Mouse (Mus musculus): ENCODE measurements around the gene Doc2a. TPM values are rescaled to one million over a fixed set of nuclear protein-coding genes. Genes with fewer than 3 reads are reported as not detected.

Doc2a gene
- polyA plus RNA-seq, 1 experiment from 2014 or later = 1.5 TPM

DNA sequence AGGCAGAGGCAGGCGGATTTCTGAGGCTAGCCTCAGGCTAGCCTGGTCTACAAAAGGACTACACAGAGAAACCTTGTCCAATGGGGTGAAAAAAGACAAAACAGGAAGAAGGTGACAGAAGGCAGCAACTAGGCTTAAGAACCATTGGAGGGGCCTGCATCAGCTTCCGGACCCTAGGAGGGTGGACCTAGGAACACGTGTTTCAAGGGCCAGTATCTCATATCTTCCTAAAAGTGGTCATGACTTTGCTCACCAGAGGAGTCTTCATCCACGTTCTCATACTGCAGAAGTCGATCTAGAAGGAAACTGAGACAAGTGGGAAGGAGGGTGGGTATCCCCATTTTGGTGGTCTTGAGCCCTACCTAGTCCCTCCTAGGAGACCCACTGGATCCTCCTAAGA, 13.8 kb downstream of the Doc2a start:
- no peak for ATAC-seq (ENCODE audit: low FRiP score, low read depth)
- no peaks in the 10 kb centered on the region for H3K9me3 ChIP-seq
- H3K4me1 ChIP-seq = peaks cover 29% of the 10 kb centered on the region
- H3K36me3 ChIP-seq = peaks cover 62% of the 10 kb centered on the region
- H3K27me3 ChIP-seq = no peaks in the 10 kb centered on the region
- H3K9ac ChIP-seq = peak overlapping the region; percentile 82
- WGBS = 71% methylated on average over 5 of the region's 5 CpGs
- peak overlapping the region; percentile 75 for H3K4me3 ChIP-seq
- peak overlapping the region; percentile 88 for H3K4me2 ChIP-seq (replicated peaks)
- H3K27ac ChIP-seq = no peak overlapping the region

- Histone ChIP-seq H3K4me2 (replicated peaks) (peak within 1 kb of the TSS; percentile 88), H3K9me3 (no peaks in the 10 kb centered on the region), H3K4me1 (peaks cover 29% of the 10 kb centered on the region), H3K36me3 (peaks cover 62% of the 10 kb centered on the region), H3K27ac (peak within 1 kb of the TSS; percentile 84), H3K4me3 (peak within 1 kb of the TSS; percentile 75), H3K27me3 (no peaks in the 10 kb centered on the region), H3K9ac (peak within 1 kb of the TSS; percentile 82)
- peak; percentile 92 for ATAC-seq (ENCODE audit: low FRiP score, low read depth)
- WGBS = under 1% methylated on average over 42 of the region's 42 CpGs
Measured at GRCm38 (mm10) chr7:126861429-126862130, 14.4 kb downstream of the Doc2a start, which contains the start of gene Hirip3. Gene Hirip3 (plus strand): TSS chr7:126861972.

GRCm38 (mm10) chr7:126862147-126862784, 15.1 kb downstream of the Doc2a start, which contains the start of gene Ino80e:
Gene Ino80e (minus strand): TSS chr7:126862377.
- Histone ChIP-seq H3K9me3 (no peaks in the 10 kb centered on the region), H3K4me2 (replicated peaks) (peak within 1 kb of the TSS; percentile 88), H3K27me3 (no peaks in the 10 kb centered on the region), H3K27ac (peak within 1 kb of the TSS; percentile 84), H3K9ac (peak within 1 kb of the TSS; percentile 82), H3K36me3 (peaks cover 62% of the 10 kb centered on the region), H3K4me3 (peak within 1 kb of the TSS; percentile 75), H3K4me1 (peaks cover 29% of the 10 kb centered on the region)
- WGBS = under 1% methylated on average over 41 of the region's 41 CpGs
- ATAC-seq (ENCODE audit: low FRiP score, low read depth) = peak; percentile 75

- H3K27me3 ChIP-seq = no peaks in the 10 kb centered on the region
- peak overlapping the region; percentile 88 for H3K4me2 ChIP-seq (replicated peaks)
- peak overlapping the region; percentile 84; the same call in 1 of the 2 replicates for H3K27ac ChIP-seq
- no peak for ATAC-seq (ENCODE audit: low FRiP score, low read depth)
- peaks cover 62% of the 10 kb centered on the region for H3K36me3 ChIP-seq
- H3K4me3 ChIP-seq = peak overlapping the region; percentile 75
- H3K4me1 ChIP-seq = peaks cover 29% of the 10 kb centered on the region
- H3K9me3 ChIP-seq = no peaks in the 10 kb centered on the region
- H3K9ac ChIP-seq = peak overlapping the region; percentile 82
- 71% methylated on average over 6 of the region's 6 CpGs for WGBS
Measured at GRCm38 (mm10) chr7:126863791-126864190, 16.6 kb downstream of the Doc2a start.

GRCm38 (mm10) chr7:126867534-126867933, 20.3 kb downstream of the Doc2a start:
- Histone ChIP-seq H3K4me2 (replicated peaks) (no peak overlapping the region), H3K36me3 (peaks cover 88% of the 10 kb centered on the region), H3K27ac (no peak overlapping the region), H3K9me3 (no peaks in the 10 kb centered on the region), H3K27me3 (no peaks in the 10 kb centered on the region), H3K4me1 (peaks cover 19% of the 10 kb centered on the region), H3K4me3 (no peak overlapping the region), H3K9ac (no peak overlapping the region)
- WGBS = 85% methylated on average over 2 of the region's 2 CpGs
- no peak for ATAC-seq (ENCODE audit: low FRiP score, low read depth)

DNA sequence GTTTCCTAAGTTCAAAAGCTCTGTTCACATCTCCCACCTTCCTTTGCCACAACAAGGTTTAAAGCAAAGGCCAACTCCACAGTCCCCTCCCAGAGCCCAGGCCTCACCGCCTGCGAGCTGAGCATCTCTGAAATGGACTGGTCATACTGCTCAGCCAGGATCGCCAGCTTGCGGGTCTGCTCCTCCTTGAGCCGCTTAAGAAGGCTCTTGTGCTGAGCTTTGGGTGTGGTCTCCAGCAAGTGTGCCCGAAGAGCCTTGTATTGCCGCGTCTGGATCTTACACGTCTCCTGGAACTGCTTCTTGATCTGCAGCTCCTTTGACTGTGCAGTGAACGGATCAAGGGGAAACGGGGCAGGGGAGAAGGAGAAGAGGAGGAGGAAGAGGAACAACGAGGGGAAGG, 20.8 kb downstream of the Doc2a start:
- Histone ChIP-seq H3K9me3 (no peaks in the 10 kb centered on the region), H3K27ac (no peak overlapping the region), H3K4me1 (peaks cover 15% of the 10 kb centered on the region), H3K27me3 (no peaks in the 10 kb centered on the region), H3K36me3 (peaks cover 92% of the 10 kb centered on the region), H3K4me2 (replicated peaks) (no peak overlapping the region), H3K4me3 (no peak overlapping the region), H3K9ac (no peak overlapping the region)
- WGBS = 87% methylated on average over 12 of the region's 12 CpGs
- ATAC-seq (ENCODE audit: low FRiP score, low read depth) = no peak

GRCm38 (mm10) chr7:126869780-126870519, 22.7 kb downstream of the Doc2a start:
- ATAC-seq (ENCODE audit: low FRiP score, low read depth) = no peak
- no peak overlapping the region for H3K4me3 ChIP-seq
- no peaks in the 10 kb centered on the region for H3K4me1 ChIP-seq
- 91% methylated on average over 23 of the region's 23 CpGs for WGBS
- no peak overlapping the region for H3K27ac ChIP-seq
- no peak overlapping the region for H3K4me2 ChIP-seq (replicated peaks)
- no peaks in the 10 kb centered on the region for H3K9me3 ChIP-seq
- H3K27me3 ChIP-seq = no peaks in the 10 kb centered on the region
- peaks cover 100% of the 10 kb centered on the region for H3K36me3 ChIP-seq
- H3K9ac ChIP-seq = no peak overlapping the region

- H3K36me3 ChIP-seq = peaks cover 100% of the 10 kb centered on the region
- H3K27me3 ChIP-seq = no peaks in the 10 kb centered on the region
- no peak overlapping the region for H3K27ac ChIP-seq
- no peak overlapping the region for H3K4me2 ChIP-seq (replicated peaks)
- no peak overlapping the region for H3K4me3 ChIP-seq
- H3K9me3 ChIP-seq = no peaks in the 10 kb centered on the region
- no peak overlapping the region for H3K9ac ChIP-seq
- WGBS = 100% methylated on average over 2 of the region's 2 CpGs
- ATAC-seq (ENCODE audit: low FRiP score, low read depth) = 0 out of 2 replicates have a peak, but pooled peaks have one; percentile 37
- H3K4me1 ChIP-seq = no peaks in the 10 kb centered on the region
Measured at GRCm38 (mm10) chr7:126870520-126870891, 23.3 kb downstream of the Doc2a start.

GRCm38 (mm10) chr7:126877239-126877638, 30.0 kb downstream of the Doc2a start:
- Histone ChIP-seq H3K4me1 (peaks cover 13% of the 10 kb centered on the region), H3K4me2 (replicated peaks) (no peak overlapping the region), H3K27me3 (no peaks in the 10 kb centered on the region), H3K36me3 (peaks cover 87% of the 10 kb centered on the region), H3K9me3 (no peaks in the 10 kb centered on the region), H3K9ac (no peak overlapping the region), H3K4me3 (no peak overlapping the region), H3K27ac (no peak overlapping the region)
- 97% methylated on average over 1 of the region's 1 CpGs for WGBS
- ATAC-seq (ENCODE audit: low FRiP score, low read depth) = no peak

GRCm38 (mm10) chr7:126881040-126881439, 33.8 kb downstream of the Doc2a start:
- H3K9ac ChIP-seq = peak overlapping the region; percentile 90; the same call in 1 of the 2 replicates
- H3K36me3 ChIP-seq = peaks cover 49% of the 10 kb centered on the region
- ATAC-seq (ENCODE audit: low FRiP score, low read depth) = no peak
- H3K4me1 ChIP-seq = peaks cover 28% of the 10 kb centered on the region
- no peaks in the 10 kb centered on the region for H3K27me3 ChIP-seq
- H3K9me3 ChIP-seq = no peaks in the 10 kb centered on the region
- peak overlapping the region; percentile 64; the same call in 1 of the 2 replicates for H3K27ac ChIP-seq
- H3K4me2 ChIP-seq (replicated peaks) = peak overlapping the region; percentile 100
- H3K4me3 ChIP-seq = no peak overlapping the region
- 82% methylated on average over 6 of the region's 6 CpGs for WGBS

GRCm38 (mm10) chr7:126883731-126884181, 36.5 kb downstream of the Doc2a start:
- H3K4me2 ChIP-seq (replicated peaks) = peak overlapping the region; percentile 100
- peak overlapping the region; percentile 90 for H3K27ac ChIP-seq
- H3K27me3 ChIP-seq = no peaks in the 10 kb centered on the region
- H3K9me3 ChIP-seq = no peaks in the 10 kb centered on the region
- WGBS = under 1% methylated on average over 15 of the region's 15 CpGs
- peak overlapping the region; percentile 90 for H3K9ac ChIP-seq
- H3K4me3 ChIP-seq = peak overlapping the region; percentile 88
- ATAC-seq (ENCODE audit: low FRiP score, low read depth) = no peak
- peaks cover 22% of the 10 kb centered on the region for H3K36me3 ChIP-seq
- H3K4me1 ChIP-seq = peaks cover 28% of the 10 kb centered on the region

Measured in limb, embryonic 13.5 days (tissue).